Mouse (Mus musculus): Measurements from ENCODE around the gene Baz2b. TPM values are rescaled to one million over a fixed set of nuclear protein-coding genes. Genes with fewer than 3 reads are reported as not detected.

The Baz2b gene
- polyA plus RNA-seq, 1 experiment, result 46.2 TPM

DNA sequence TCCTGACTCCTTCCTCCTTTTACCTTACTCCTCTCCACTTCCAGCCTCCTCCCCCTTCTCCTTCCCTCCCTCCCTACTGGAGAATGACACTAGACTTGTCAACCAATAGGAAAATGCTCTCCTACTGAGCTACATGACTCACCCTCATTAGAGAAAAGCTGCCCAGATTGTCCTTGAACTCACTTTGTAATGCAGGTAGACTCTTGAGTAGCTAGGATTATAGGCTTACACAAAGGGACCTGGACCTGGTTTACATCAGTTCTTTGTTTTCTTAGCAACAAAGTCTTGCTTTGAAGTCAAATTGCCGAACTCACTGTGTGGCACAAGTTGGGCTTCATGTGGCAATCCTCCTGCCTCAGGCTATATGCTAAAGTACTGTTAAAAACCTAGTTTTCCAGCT is 12.8 kb downstream of the Baz2b start:
- H3K27ac ChIP-seq (ENCODE audit: insufficient read depth, low read length), result no peak overlapping the region
- WGBS, result 88% methylated on average over 1 of the region's 1 CpGs
- no peak for TF ChIP-seq POLR2A (IDR thresholded peaks at IDR 0.05; ENCODE audit: borderline replicate concordance, insufficient read depth, low read length)
- TF ChIP-seq CTCF (IDR thresholded peaks at IDR 0.05; ENCODE audit: borderline replicate concordance, insufficient read depth, low read depth, low read length), result no peak
- peaks cover 3% of the 10 kb centered on the region; the same call in 1 of the 2 replicates for H3K4me1 ChIP-seq (ENCODE audit: control insufficient read depth, insufficient read depth, low read length)
- no peaks in the 10 kb centered on the region for H3K27me3 ChIP-seq (ENCODE audit: control insufficient read depth, insufficient read depth, low read length)
- no peak overlapping the region for H3K4me3 ChIP-seq (replicated peaks; ENCODE audit: insufficient read depth, low read depth, low read length)
- DNase-seq, result no peak

DNA sequence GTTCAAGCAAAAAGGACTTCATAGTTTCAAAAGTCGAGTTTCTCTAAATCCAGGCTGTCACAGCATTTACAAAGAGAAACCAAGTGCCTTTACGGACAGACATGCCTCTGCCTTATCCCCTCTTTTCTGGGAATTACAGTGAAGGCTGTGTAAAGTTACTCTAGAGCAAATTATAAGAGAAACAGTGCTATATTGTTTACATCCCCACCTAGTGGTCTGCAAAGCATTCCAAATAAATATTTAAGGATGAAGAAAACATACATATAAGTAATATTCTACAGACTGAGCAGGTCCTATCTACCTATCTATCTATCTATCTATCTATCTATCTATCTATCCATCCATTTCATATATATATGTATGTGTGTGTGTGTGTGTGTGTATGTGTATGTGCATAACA is 27.9 kb downstream of the Baz2b start:
- H3K27me3 ChIP-seq (ENCODE audit: control insufficient read depth, insufficient read depth, low read length), result no peaks in the 10 kb centered on the region
- no peak for DNase-seq
- no peak overlapping the region for H3K27ac ChIP-seq (ENCODE audit: insufficient read depth, low read length)
- TF ChIP-seq POLR2A (IDR thresholded peaks at IDR 0.05; ENCODE audit: borderline replicate concordance, insufficient read depth, low read length), result no peak
- whole genome bisulfite sequencing, result 66% methylated on average over 2 of the region's 2 CpGs
- H3K4me3 ChIP-seq (replicated peaks; ENCODE audit: insufficient read depth, low read depth, low read length), result no peak overlapping the region
- H3K4me1 ChIP-seq (ENCODE audit: control insufficient read depth, insufficient read depth, low read length), result no peaks in the 10 kb centered on the region

DNA sequence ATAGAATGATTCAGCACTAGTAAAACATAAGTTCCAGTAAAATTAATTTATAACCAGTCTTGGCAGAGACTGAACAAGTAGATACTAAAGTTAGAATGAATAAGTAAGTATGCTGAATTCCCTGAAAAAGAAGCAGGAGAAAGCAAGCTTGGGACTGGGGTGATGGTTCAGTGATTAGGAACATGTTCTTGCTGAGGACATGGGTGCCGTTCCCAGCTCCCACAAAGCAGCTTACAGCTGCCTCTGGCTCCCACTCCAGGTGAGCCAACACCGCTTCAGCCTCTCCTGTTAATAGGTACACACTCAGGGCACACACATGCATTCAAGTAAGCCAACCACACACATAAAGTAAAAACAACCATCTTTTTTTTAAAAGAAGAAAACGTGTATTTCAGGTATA is 32.1 kb downstream of the Baz2b start:
- 88% methylated on average over 3 of the region's 3 CpGs for WGBS
- no peak for DNase-seq
- Histone ChIP-seq H3K27ac (ENCODE audit: insufficient read depth, low read length) (no peak overlapping the region), H3K27me3 (ENCODE audit: control insufficient read depth, insufficient read depth, low read length) (no peaks in the 10 kb centered on the region), H3K4me3 (replicated peaks; ENCODE audit: insufficient read depth, low read depth, low read length) (no peak overlapping the region), H3K4me1 (ENCODE audit: control insufficient read depth, insufficient read depth, low read length) (no peaks in the 10 kb centered on the region)
- TF ChIP-seq CTCF (IDR thresholded peaks at IDR 0.05; ENCODE audit: borderline replicate concordance, insufficient read depth, low read depth, low read length), result no peak
- no peak for TF ChIP-seq POLR2A (IDR thresholded peaks at IDR 0.05; ENCODE audit: borderline replicate concordance, insufficient read depth, low read length)

DNA sequence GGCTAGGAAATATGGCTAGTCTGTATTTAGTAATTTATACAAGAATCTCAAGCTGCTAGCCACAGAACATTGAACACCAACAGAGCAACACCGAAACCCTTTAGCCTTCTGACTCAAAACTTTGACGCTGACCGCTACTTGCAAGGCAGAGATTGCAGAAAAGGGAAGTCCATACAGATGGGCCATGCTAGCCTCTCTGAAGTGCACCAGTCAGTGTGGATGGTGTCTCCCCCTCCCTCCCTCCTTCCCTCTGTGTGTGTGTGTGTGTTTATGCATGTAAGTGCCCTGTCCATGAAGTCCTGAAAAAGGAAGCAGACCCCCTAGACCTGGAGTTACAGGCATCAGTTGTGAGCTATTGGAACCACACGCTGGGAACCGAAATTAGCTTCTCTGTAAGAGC is 33.6 kb downstream of the Baz2b start:
- Histone ChIP-seq H3K4me1 (ENCODE audit: control insufficient read depth, insufficient read depth, low read length) (peaks cover 3% of the 10 kb centered on the region), H3K4me3 (replicated peaks; ENCODE audit: insufficient read depth, low read depth, low read length) (no peak overlapping the region), H3K27ac (ENCODE audit: insufficient read depth, low read length) (no peak overlapping the region), H3K27me3 (ENCODE audit: control insufficient read depth, insufficient read depth, low read length) (no peaks in the 10 kb centered on the region)
- WGBS, result 90% methylated on average over 5 of the region's 5 CpGs
- DNase-seq, result no peak
- TF ChIP-seq CTCF (IDR thresholded peaks at IDR 0.05; ENCODE audit: borderline replicate concordance, insufficient read depth, low read depth, low read length) (no peak), POLR2A (IDR thresholded peaks at IDR 0.05; ENCODE audit: borderline replicate concordance, insufficient read depth, low read length) (no peak)

DNA sequence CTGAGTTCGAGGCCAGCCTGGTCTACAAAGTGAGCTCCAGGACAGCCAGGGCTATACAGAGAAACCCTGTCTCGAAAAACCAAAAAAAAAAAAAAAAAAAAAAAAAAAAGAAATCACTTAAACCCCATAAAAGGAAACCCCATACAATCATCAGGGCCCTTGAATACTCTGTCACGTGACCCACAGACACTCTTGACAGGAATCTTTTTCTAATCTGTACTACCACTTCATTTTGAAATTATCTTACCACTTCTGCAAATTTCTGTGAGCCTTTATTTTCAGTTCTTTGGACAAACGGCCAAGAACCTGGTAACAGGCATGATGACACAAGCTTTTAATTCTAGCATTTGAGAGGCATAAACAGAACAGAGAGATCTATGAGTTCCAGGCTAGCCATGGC is 34.6 kb downstream of the Baz2b start:
- no peaks in the 10 kb centered on the region for H3K27me3 ChIP-seq (ENCODE audit: control insufficient read depth, insufficient read depth, low read length)
- no peak overlapping the region for H3K27ac ChIP-seq (ENCODE audit: insufficient read depth, low read length)
- no peak overlapping the region for H3K4me3 ChIP-seq (replicated peaks; ENCODE audit: insufficient read depth, low read depth, low read length)
- WGBS, result 98% methylated on average over 2 of the region's 4 CpGs
- TF ChIP-seq CTCF (IDR thresholded peaks at IDR 0.05; ENCODE audit: borderline replicate concordance, insufficient read depth, low read depth, low read length), result no peak
- no peak for TF ChIP-seq POLR2A (IDR thresholded peaks at IDR 0.05; ENCODE audit: borderline replicate concordance, insufficient read depth, low read length)
- DNase-seq, result no peak
- peaks cover 3% of the 10 kb centered on the region for H3K4me1 ChIP-seq (ENCODE audit: control insufficient read depth, insufficient read depth, low read length)

- WGBS, result 87% methylated on average over 4 of the region's 4 CpGs
- Histone ChIP-seq H3K27me3 (ENCODE audit: control insufficient read depth, insufficient read depth, low read length) (no peaks in the 10 kb centered on the region), H3K27ac (ENCODE audit: insufficient read depth, low read length) (no peak overlapping the region), H3K4me1 (ENCODE audit: control insufficient read depth, insufficient read depth, low read length) (peaks cover 3% of the 10 kb centered on the region), H3K4me3 (replicated peaks; ENCODE audit: insufficient read depth, low read depth, low read length) (no peak overlapping the region)
- TF ChIP-seq CTCF (IDR thresholded peaks at IDR 0.05; ENCODE audit: borderline replicate concordance, insufficient read depth, low read depth, low read length) (no peak), POLR2A (IDR thresholded peaks at IDR 0.05; ENCODE audit: borderline replicate concordance, insufficient read depth, low read length) (no peak)
- no peak for DNase-seq
Measured at GRCm38 (mm10) chr2:60173595-60173994, 36.0 kb downstream of the Baz2b start.

DNA sequence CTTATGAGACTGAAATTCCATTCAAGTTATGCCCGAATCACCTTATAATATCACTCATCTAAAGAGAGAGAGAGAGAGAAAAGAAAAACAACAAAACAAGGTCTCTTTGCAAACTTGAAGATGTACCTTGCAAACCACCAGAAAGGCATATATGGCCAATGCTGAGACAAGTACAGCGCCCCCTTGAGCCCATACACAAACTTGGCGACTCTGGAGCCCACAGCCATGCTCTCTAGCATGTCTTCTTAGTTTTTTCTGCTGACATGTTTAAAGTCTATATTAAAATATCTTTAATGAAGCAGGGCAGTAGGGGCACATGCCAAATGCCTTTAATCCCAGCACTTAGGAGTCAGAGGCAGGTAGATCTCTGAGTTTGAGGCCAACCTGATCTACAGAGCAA is 36.4 kb downstream of the Baz2b start:
- Histone ChIP-seq H3K27me3 (ENCODE audit: control insufficient read depth, insufficient read depth, low read length) (no peaks in the 10 kb centered on the region), H3K27ac (ENCODE audit: insufficient read depth, low read length) (no peak overlapping the region), H3K4me1 (ENCODE audit: control insufficient read depth, insufficient read depth, low read length) (peaks cover 3% of the 10 kb centered on the region), H3K4me3 (replicated peaks; ENCODE audit: insufficient read depth, low read depth, low read length) (no peak overlapping the region)
- TF ChIP-seq CTCF (IDR thresholded peaks at IDR 0.05; ENCODE audit: borderline replicate concordance, insufficient read depth, low read depth, low read length) (no peak), POLR2A (IDR thresholded peaks at IDR 0.05; ENCODE audit: borderline replicate concordance, insufficient read depth, low read length) (no peak)
- WGBS, result 63% methylated on average over 3 of the region's 3 CpGs
- DNase-seq, result no peak

DNA sequence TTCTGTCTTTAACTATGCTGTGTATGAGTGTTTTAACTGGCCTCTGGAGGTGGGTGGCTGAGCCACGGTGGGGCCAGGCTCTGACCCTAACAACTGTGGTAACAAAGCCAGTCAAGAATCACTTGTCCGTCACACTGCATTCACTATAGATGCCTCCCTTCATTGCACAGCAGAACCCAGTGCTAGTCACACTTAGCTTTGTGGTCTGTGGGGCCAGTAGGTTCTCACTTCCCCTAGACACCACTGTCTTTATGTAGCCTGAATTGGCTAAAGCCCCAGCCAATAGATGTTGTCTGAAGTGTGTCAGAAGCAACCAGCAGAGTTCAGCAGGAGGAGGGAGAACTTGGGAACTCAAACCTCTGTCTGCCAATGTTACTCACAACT is 37.1 kb downstream of the Baz2b start:
- no peak overlapping the region for H3K4me3 ChIP-seq (replicated peaks; ENCODE audit: insufficient read depth, low read depth, low read length)
- WGBS, result 53% methylated on average over 2 of the region's 2 CpGs
- no peak for DNase-seq
- TF ChIP-seq POLR2A (IDR thresholded peaks at IDR 0.05; ENCODE audit: borderline replicate concordance, insufficient read depth, low read length) (no peak), CTCF (IDR thresholded peaks at IDR 0.05; ENCODE audit: borderline replicate concordance, insufficient read depth, low read depth, low read length) (no peak)
- no peak overlapping the region for H3K27ac ChIP-seq (ENCODE audit: insufficient read depth, low read length)
- no peaks in the 10 kb centered on the region for H3K27me3 ChIP-seq (ENCODE audit: control insufficient read depth, insufficient read depth, low read length)
- H3K4me1 ChIP-seq (ENCODE audit: control insufficient read depth, insufficient read depth, low read length), result peaks cover 3% of the 10 kb centered on the region
